Mouse (Mus musculus) olfactory bulb, adult 2 months (tissue): ENCODE data around the gene Mat2a. TPM values are rescaled to one million over a fixed set of nuclear protein-coding genes. Genes with fewer than 3 reads are reported as not detected.
A peak's percentile ranks its signal among the peaks of the same experiment; 100 is the strongest.
"Not testable (repeated sequence)": the region's sequence is repeated elsewhere in the genome, so short reads cannot be mapped to it uniquely, and the experiment has no call there.

Source experiments
- H3K27ac ChIP-seq: fragments of 200-500 bp; 2 replicates; pipeline ENCODE4 v1.5.1; 2012; ENCODE audit warnings: low read depth, low read length; ENCODE audit not compliant: insufficient read depth
- H3K4me1 ChIP-seq: fragments of 200-500 bp; 2 replicates; pipeline ENCODE4 v1.6.1; 2012; ENCODE audit warnings: low read length; ENCODE audit not compliant: control insufficient read depth, insufficient read depth
- H3K4me3 ChIP-seq: fragments of 200-500 bp; 2 replicates; pipeline ENCODE4 v1.5.1; 2012; ENCODE audit warnings: mild to moderate bottlenecking, low read depth, low read length, moderate library complexity; ENCODE audit not compliant: insufficient read depth
- CTCF ChIP-seq: fragments of 200-500 bp; IDR thresholded peaks from 2 replicates; pipeline ENCODE4 v1.5.1; 2012; ENCODE audit warnings: low read depth, mild to moderate bottlenecking, low read length, moderate library complexity; ENCODE audit not compliant: insufficient read depth
- POLR2A ChIP-seq: fragments of 200-500 bp; IDR thresholded peaks from 2 replicates; pipeline ENCODE4 v1.6.1; 2012; ENCODE audit warnings: mild to moderate bottlenecking, low read depth, low read length, moderate library complexity; ENCODE audit not compliant: insufficient read depth
- WGBS: fragments of 180-500 bp; shearing (Covaris S2); methylation state at CpG from one replicate; pipeline ENCODE4 v1.1.7; 2018; 5-methylcytosine and 5-hydroxymethylcytosine counted together
- polyA plus RNA-seq: library from polyadenylated mRNA; stranded (reverse); fragments of >200 nt; gene quantifications from 2 replicates; pipeline ENCODE4 v1.2.4, GENCODE M21; 2012; ENCODE audit warnings: low replicate concordance; ENCODE audit not compliant: missing spikeins, insufficient read depth, insufficient read length

Mat2a gene
- polyA plus RNA-seq: 274 and 557 TPM in 2 replicates

DNA sequence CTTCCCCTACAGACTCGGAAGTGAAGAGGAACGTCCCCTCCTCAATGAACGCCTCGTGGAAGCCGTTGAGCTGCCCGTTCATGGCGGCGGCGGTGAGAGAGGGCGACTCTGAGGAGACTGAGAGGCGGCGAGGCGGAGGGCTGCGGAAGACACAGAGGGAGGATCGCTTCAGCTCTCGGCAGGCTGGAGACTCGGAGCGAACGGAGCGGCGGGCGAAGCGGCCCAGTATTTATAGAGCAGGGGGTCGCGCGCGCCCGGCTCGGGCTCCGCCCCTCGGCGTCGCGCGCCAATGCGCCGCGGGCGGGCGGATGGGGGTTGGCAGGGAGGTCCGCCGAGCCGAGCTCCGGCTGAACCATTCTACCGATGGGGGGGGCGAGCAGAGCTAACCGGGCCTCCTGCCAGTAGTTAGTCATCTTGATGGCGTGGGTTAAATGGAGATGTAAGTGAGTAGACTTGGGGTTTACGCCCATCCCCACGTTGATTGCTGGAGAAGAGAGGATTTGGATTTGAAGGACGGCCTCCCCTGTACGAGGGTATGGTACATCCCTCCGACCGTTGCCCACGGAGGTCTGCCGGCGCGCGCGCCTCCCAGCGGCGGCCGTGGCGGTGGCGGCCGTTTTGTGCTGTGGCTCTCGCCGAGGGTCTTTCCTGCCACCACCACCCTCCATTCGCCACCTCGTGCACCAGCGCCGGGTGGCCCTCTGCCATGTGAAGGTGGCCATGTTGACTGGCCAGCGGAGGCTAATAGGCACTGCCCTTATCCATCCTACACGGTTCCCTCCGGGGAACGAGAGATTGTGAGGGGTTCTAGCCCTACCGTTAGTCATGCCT is at the start of gene Mat2a:
TSS of gene Mat2a (minus strand) at position 204 of the 831 bp plus-strand sequence.
- H3K4me1 ChIP-seq: peaks cover 6% of the 10 kb centered on the region; the same call in 1 of the 2 replicates
- TF ChIP-seq POLR2A: peak; percentile 99
- peak; percentile 53; the same call in 1 of the 2 replicates for TF ChIP-seq CTCF
- WGBS: under 1% methylated on average over 77 of the region's 77 CpGs
- H3K27ac ChIP-seq: peak within 1 kb of the TSS; percentile 100
- peak within 1 kb of the TSS; percentile 93 for H3K4me3 ChIP-seq

DNA sequence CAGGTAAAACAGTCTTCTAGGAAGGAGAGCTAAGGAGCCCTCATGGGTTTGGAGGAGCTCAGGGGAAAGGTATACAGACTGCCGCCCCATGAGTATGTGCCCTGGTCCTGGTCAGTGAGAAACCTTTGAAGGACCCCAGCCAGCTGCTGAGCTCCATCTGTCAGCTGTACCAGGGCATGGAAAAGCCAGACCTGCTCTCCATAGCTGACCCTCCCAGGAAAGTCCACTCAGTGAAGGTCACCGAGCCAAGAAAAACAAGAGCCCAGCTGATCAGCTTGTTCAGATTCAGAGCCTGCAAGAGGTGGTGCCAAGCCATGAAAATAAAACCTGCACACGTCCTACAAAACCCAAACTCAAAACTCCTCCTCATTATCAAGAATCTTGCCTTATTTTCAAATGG is 49.5 kb upstream of the Mat2a start:
- H3K4me3 ChIP-seq: no peak overlapping the region
- no peaks in the 10 kb centered on the region for H3K4me1 ChIP-seq
- TF ChIP-seq CTCF (no peak), POLR2A (no peak)
- no peak overlapping the region for H3K27ac ChIP-seq
- WGBS: 60% methylated on average over 3 of the region's 3 CpGs

DNA sequence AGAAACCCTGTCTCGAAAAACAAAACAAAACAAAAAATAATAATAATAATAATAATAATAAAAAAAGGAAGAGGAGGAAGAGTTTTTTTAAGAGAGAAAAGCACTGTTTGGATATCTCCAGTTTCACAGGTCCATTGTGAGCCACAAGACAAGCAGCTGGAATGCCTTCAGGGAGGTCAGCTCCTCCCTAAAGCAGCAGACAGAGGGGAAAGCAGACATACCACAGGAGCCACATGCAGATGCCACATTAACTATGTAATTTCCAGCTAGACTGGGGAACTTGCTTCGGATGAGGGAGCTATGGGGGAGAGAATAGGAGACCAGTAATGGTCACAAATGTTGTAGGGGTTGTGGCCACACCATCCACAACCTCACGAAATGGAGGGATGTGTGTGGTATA is 47.9 kb upstream of the Mat2a start:
- H3K27ac ChIP-seq: no peak overlapping the region
- H3K4me3 ChIP-seq: no peak overlapping the region
- TF ChIP-seq CTCF: no peak
- no peak for TF ChIP-seq POLR2A
- no peaks in the 10 kb centered on the region for H3K4me1 ChIP-seq
- WGBS: 80% methylated on average over 3 of the region's 3 CpGs

DNA sequence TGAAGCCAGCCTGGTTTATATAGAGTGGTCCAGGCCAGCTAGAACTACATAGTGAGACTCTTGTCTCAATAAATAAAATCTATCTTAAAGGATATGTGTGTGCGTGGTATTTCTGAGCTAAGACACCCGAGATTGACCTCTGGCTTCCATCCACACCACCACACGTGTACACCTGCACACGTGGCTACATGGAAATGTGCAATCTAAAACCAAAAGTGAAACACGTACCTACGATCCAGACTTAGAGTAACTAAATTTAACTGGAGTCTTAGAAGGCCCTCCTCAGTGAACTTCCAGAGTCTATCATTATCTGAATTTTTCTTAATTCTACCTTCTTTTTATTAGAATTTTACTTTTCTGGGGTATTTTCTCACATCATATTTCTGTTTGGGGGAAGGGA is 46.9 kb upstream of the Mat2a start:
- TF ChIP-seq POLR2A (no peak), CTCF (no peak)
- no peaks in the 10 kb centered on the region for H3K4me1 ChIP-seq
- H3K4me3 ChIP-seq: no peak overlapping the region
- WGBS: 90% methylated on average over 6 of the region's 6 CpGs
- no peak overlapping the region for H3K27ac ChIP-seq

DNA sequence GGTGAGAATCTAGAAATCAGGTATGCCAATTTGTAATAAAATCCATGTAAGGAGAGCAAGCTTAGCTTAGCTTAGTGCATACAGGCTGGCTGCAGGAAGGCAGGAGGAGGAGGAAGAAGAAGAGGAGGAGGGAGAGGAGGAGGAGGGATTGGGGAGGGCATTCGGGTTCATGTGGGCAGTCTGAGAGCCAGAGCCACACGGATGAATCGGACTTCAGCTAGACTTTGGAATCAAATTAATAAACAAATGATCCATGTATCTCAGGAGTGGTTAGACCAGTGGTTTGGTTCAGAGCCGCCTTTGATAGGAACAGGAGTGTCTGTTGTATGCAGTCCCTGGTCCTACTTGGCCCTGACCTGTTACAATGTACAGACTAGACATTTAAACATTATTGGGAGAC is 45.5 kb upstream of the Mat2a start:
- no peaks in the 10 kb centered on the region for H3K4me1 ChIP-seq
- TF ChIP-seq POLR2A: no peak
- TF ChIP-seq CTCF: no peak
- WGBS: 64% methylated on average over 4 of the region's 4 CpGs
- H3K4me3 ChIP-seq: no peak overlapping the region
- H3K27ac ChIP-seq: no peak overlapping the region

DNA sequence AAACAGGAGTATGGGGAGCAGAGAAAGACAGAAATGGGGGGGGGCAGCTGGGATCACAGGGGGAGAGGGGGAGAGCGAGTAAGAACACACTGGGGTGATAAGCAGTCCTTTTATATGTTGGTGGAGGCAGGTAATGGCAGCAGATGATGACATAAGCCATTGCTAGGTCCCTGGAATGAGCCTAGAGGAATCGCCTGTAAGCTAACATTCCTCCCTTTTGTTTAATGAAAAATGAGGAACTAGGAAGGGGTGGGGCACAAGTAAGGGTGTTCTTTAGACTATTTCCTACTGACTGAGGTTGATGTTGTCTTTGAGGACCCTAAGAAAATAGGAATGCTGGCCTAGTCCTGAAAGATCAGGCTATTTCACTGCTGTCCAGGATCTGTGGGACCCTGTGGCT is 42.8 kb upstream of the Mat2a start:
- Histone ChIP-seq H3K4me1 (peaks cover 2% of the 10 kb centered on the region; the same call in 1 of the 2 replicates), H3K27ac (no peak overlapping the region), H3K4me3 (no peak overlapping the region)
- TF ChIP-seq CTCF (no peak), POLR2A (no peak)
- 86% methylated on average over 2 of the region's 2 CpGs for WGBS

DNA sequence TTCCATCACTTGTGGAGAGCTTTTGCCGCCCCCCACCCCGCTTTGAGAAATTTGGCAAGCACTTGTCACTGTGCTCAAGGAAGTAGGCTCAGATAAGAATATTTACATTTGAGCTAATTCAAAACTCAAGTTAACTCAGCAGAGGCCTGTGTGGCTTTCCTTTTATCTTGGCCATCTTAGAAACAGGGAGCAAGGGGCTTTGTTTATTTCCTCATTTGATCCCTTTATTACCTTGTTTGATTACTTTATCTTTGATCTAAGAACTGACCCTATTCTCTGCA is 41.0 kb upstream of the Mat2a start:
- H3K27ac ChIP-seq: no peak overlapping the region
- TF ChIP-seq POLR2A: no peak
- no peak for TF ChIP-seq CTCF
- WGBS: 96% methylated on average over 2 of the region's 2 CpGs
- no peak overlapping the region for H3K4me3 ChIP-seq
- H3K4me1 ChIP-seq: peaks cover 5% of the 10 kb centered on the region

DNA sequence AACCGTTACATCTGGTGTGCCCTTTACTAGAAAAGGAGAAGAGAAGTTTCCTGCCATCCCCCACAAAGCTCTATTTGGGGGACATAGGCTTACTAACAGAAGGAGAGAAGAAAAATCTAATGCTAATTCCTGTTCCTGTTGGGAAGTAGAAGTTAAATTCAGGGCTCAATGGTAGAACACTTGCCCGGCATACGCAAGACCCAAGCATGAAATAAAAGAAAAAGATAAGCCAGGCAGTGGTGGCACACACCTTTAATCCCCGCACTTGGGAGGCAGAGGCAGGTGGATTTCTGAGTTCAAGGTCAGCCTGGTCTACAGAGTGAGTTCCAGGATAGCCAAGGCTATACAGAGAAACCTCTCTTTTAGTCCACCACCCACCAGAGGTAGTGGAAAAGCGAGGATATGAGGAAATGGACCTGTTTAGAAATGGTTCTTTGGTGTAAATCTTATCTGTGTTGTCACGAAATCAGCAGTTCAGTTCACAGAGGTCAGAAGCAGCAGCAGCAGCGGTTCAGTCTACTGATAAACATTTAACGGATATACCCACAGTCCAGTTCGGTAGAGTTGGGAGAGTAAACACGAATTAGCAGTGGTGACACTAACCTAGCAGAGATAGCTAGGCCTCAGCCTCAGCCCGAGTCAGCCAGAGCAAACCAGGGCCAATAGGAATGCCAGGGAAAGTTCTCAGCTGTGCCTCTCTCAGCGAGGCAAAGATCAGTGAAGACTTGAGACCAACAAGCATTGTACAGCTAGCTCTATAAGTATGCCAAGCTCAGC is 40.5 kb upstream of the Mat2a start:
- Histone ChIP-seq H3K4me1 (peaks cover 10% of the 10 kb centered on the region), H3K4me3 (no peak overlapping the region), H3K27ac (no peak overlapping the region)
- WGBS: 93% methylated on average over 12 of the region's 12 CpGs
- TF ChIP-seq CTCF (no peak), POLR2A (no peak)

DNA sequence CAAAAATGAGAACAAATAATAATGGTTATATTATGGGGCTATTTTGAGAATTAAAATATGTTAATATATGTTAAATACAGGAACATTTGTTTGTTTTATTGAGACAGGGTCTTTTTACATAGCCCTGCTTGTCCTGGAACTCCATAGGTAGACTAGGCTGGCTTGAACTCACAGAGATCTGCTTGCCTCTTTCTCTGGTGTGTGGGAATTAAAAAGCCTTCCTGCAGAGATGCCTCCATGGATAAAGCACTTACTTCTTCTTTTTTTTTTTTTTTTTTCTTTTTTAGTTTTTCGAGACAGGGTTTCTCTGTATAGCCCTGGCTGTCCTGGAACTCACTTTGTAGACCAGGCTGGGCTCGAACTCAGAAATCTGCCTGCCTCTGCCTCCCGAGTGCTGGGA is 39.3 kb upstream of the Mat2a start:
- not testable (repeated sequence) for H3K27ac ChIP-seq, H3K4me3 ChIP-seq
- H3K4me1 ChIP-seq: peaks cover 18% of the 10 kb centered on the region
- 83% methylated on average over 3 of the region's 3 CpGs for WGBS
